Mouse (Mus musculus) E14TG2a.4 (cell line): ENCODE measurements around the gene Fras1.

ENCODE experiments used
- CTCF ChIP-seq: conservative IDR thresholded peaks from 2 replicates; pipeline ENCODE4 v1.5.1; 2014; ENCODE audit warnings: low read length
- NANOG ChIP-seq: IDR thresholded peaks from 2 replicates; pipeline ENCODE4 v1.6.1; 2014; ENCODE audit warnings: borderline replicate concordance, low read length, mixed read lengths
- POU5F1 ChIP-seq: IDR thresholded peaks from 2 replicates; pipeline ENCODE4 v1.6.1; 2014; ENCODE audit warnings: low read length, borderline replicate concordance

DNA sequence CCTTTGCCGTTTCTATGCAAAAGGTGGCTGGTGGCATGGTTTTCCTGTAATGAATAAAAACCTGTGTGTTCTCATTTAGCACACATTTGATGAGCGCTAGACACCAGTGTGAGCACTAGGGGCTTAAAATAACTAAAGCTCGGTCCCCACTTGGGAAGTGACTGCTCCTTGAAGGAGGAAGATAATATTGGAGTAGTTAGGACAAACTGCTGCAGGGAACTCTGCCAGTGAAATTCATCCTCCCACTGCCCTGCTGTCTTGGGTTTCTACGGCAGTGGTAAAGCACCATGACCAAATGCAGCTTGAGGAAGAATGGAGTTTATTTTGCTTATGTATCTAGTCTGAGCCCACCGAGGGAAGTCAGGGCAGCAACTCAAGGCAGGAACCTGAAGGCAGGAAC, 211.0 kb downstream of the Fras1 start:
- TF ChIP-seq CTCF (no peak), NANOG (no peak), POU5F1 (no peak)
